Mouse (Mus musculus): ENCODE measurements around the gene Abcf2.

Abcf2 gene

GRCm38 (mm10) chr5:24601911-24602750, 24.9 kb upstream of the Abcf2 start:
- peak; percentile 85 for DNase-seq (ENCODE audit: extremely low spot score, low spot score)

- DNase-seq (ENCODE audit: extremely low spot score, low spot score), result peak; percentile 42
Measured at GRCm38 (mm10) chr5:24601071-24601835, 24.0 kb upstream of the Abcf2 start.

- no peak for DNase-seq (ENCODE audit: extremely low spot score, low spot score)
Measured at GRCm38 (mm10) chr5:24600236-24600635, 23.0 kb upstream of the Abcf2 start.

GRCm38 (mm10) chr5:24599137-24599536, 21.9 kb upstream of the Abcf2 start:
- DNase-seq (ENCODE audit: extremely low spot score, low spot score), result no peak

- DNase-seq (ENCODE audit: extremely low spot score, low spot score), result peak; percentile 74
Measured at GRCm38 (mm10) chr5:24598570-24599006, 21.3 kb upstream of the Abcf2 start.

- no peak for DNase-seq (ENCODE audit: extremely low spot score, low spot score)
Measured at GRCm38 (mm10) chr5:24597901-24598569, 20.8 kb upstream of the Abcf2 start.

- DNase-seq (ENCODE audit: extremely low spot score, low spot score), result peak; percentile 80
Measured at GRCm38 (mm10) chr5:24597221-24597728, 20.0 kb upstream of the Abcf2 start.

- peak; percentile 37 for DNase-seq (ENCODE audit: extremely low spot score, low spot score)
Measured at GRCm38 (mm10) chr5:24596519-24597171, 19.4 kb upstream of the Abcf2 start.

- DNase-seq (ENCODE audit: extremely low spot score, low spot score), result no peak
Measured at GRCm38 (mm10) chr5:24595786-24596380, 18.6 kb upstream of the Abcf2 start.

- no peak for DNase-seq (ENCODE audit: extremely low spot score, low spot score)
Measured at GRCm38 (mm10) chr5:24595261-24595660, 18.0 kb upstream of the Abcf2 start.

- no peak for DNase-seq (ENCODE audit: extremely low spot score, low spot score)
Measured at GRCm38 (mm10) chr5:24594346-24594745, 17.1 kb upstream of the Abcf2 start.

- no peak for DNase-seq (ENCODE audit: extremely low spot score, low spot score)
Measured at GRCm38 (mm10) chr5:24593928-24594327, 16.7 kb upstream of the Abcf2 start.

GRCm38 (mm10) chr5:24593230-24593629, 16.0 kb upstream of the Abcf2 start:
- DNase-seq (ENCODE audit: extremely low spot score, low spot score), result no peak

- DNase-seq (ENCODE audit: extremely low spot score, low spot score), result no peak
Measured at GRCm38 (mm10) chr5:24592471-24593160, 15.3 kb upstream of the Abcf2 start.

- DNase-seq (ENCODE audit: extremely low spot score, low spot score), result no peak
Measured at GRCm38 (mm10) chr5:24591796-24592470, 14.7 kb upstream of the Abcf2 start.

GRCm38 (mm10) chr5:24591268-24591721, 14.0 kb upstream of the Abcf2 start:
- peak; percentile 52 for DNase-seq (ENCODE audit: extremely low spot score, low spot score)

GRCm38 (mm10) chr5:24589511-24590500, 12.5 kb upstream of the Abcf2 start:
- no peak for DNase-seq (ENCODE audit: extremely low spot score, low spot score)

GRCm38 (mm10) chr5:24587200-24587577, 9.9 kb upstream of the Abcf2 start:
- no peak for DNase-seq (ENCODE audit: extremely low spot score, low spot score)
